Mouse (Mus musculus) liver, embryonic 13.5 days (tissue): ENCODE results near the gene Prm2. TPM values are rescaled to one million over a fixed set of nuclear protein-coding genes. Genes with fewer than 3 reads are reported as not detected.

Experiments
- ATAC-seq: fragments of 200-750 bp; cut with Nextera tagmentation; 2 replicates; pipeline ENCODE4 v1.8.0; 2017; ENCODE audit warnings: low read depth, mild to moderate bottlenecking, moderate number of reproducible peaks, moderate library complexity
- DNase-seq: peaks from one replicate; pipeline ENCODE4 v3.0.0; 2022
- H3K27ac ChIP-seq: fragments of 300-500 bp; sonication (generic); 2 replicates; pipeline ENCODE4 v1.5.1; 2015; ENCODE audit warnings: moderate library complexity, mild to moderate bottlenecking, inconsistent platforms
- H3K27me3 ChIP-seq: fragments of 300-500 bp; sonication (generic); 2 replicates; pipeline ENCODE4 v1.6.1; 2015; ENCODE audit warnings: mild to moderate bottlenecking, inconsistent platforms
- H3K36me3 ChIP-seq: fragments of 300-500 bp; sonication (generic); 2 replicates; pipeline ENCODE4 v1.6.1; 2015; ENCODE audit warnings: mild to moderate bottlenecking, inconsistent platforms
- H3K4me1 ChIP-seq: fragments of 300-500 bp; sonication (generic); replicated peaks from 2 replicates; pipeline ENCODE4 v1.6.1; 2015; ENCODE audit warnings: inconsistent platforms
- H3K4me2 ChIP-seq: fragments of 300-500 bp; sonication (generic); 2 replicates; pipeline ENCODE4 v1.6.1; 2015; ENCODE audit warnings: inconsistent platforms, mild to moderate bottlenecking, moderate library complexity
- H3K4me3 ChIP-seq: fragments of 300-500 bp; sonication (generic); replicated peaks from 2 replicates; pipeline ENCODE4 v1.5.1; 2015; ENCODE audit warnings: mild to moderate bottlenecking, inconsistent platforms
- H3K9ac ChIP-seq: fragments of 300-500 bp; sonication (generic); 2 replicates; pipeline ENCODE4 v1.6.1; 2015; ENCODE audit warnings: mild to moderate bottlenecking, inconsistent platforms
- H3K9me3 ChIP-seq: fragments of 300-500 bp; sonication (generic); replicated peaks from 2 replicates; pipeline ENCODE4 v1.6.1; 2016; ENCODE audit warnings: inconsistent platforms
- WGBS: fragments of 180-500 bp; shearing (Covaris S2); methylation state at CpG from one replicate; pipeline ENCODE4 v1.1.7; 2015; ENCODE audit not compliant: insufficient replicate concordance; 5-methylcytosine and 5-hydroxymethylcytosine counted together
- polyA plus RNA-seq: library from polyadenylated mRNA; unstranded; fragments of >200 nt; fragmentation: Nextera tagmentation; extraction: Ambion mirVana; gene quantifications from 2 replicates; pipeline ENCODE4 v1.2.1, GENCODE M21; 2015

The Prm2 gene
- polyA plus RNA-seq, 1 experiment from 2014 or later, result not detected

DNA sequence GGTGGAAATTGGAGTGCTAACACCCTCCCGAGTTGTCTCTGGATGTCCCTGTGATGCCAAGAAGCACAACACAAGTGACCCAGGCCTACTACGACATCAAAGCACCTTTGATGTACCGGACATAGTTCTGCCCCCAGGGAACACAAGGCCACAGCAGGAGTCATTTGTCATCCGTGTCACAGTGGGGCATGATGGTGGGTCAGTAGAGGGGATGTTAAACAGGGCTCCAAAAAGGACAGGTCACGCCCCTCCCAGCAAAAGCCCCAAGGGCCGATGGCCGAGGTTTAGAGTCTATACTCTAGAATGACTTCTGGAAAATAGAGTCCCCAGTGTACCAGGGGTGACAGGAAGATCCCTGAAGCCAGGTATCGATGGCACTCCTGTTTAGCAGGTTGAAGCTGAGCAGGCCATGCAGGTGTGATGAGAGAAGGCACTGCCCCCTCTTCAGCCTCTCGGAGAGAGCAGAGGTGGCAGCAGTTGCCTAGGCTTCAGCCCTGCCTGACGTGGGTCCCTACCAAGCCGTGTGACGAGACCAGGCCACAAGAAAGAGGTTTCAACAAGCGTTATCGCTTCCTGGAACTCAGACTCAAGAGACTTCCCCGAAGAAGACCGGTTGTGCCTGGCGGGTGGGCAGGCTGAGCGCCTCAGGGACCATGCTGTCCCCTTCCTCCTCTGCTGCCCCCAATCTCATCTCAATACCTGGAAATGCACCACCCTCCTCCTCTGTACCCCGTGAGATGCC, 24.0 kb downstream of the Prm2 start:
- DNase-seq (no peak), ATAC-seq (peak; percentile 47)
- no peaks in the 10 kb centered on the region for H3K9me3 ChIP-seq
- no peak overlapping the region for H3K4me3 ChIP-seq
- H3K4me2 ChIP-seq, result no peak overlapping the region
- peaks cover 50% of the 10 kb centered on the region for H3K4me1 ChIP-seq
- no peak overlapping the region for H3K27ac ChIP-seq
- no peak overlapping the region for H3K9ac ChIP-seq
- 0 out of 2 replicates have a peak, but pooled peaks cover 8% of the 10 kb centered on the region for H3K27me3 ChIP-seq
- no peaks in the 10 kb centered on the region for H3K36me3 ChIP-seq
- WGBS, result 34% methylated on average over 19 of the region's 19 CpGs

- peak; percentile 45; the same call in 1 of the 2 replicates for ATAC-seq
- H3K4me2 ChIP-seq, result no peak overlapping the region
- no peak for DNase-seq
- no peaks in the 10 kb centered on the region for H3K36me3 ChIP-seq
- no peak overlapping the region for H3K9ac ChIP-seq
- WGBS, result 33% methylated on average over 4 of the region's 4 CpGs
- H3K27ac ChIP-seq, result no peak overlapping the region
- 0 out of 2 replicates have a peak, but pooled peaks cover 8% of the 10 kb centered on the region for H3K27me3 ChIP-seq
- peaks cover 50% of the 10 kb centered on the region for H3K4me1 ChIP-seq
- no peak overlapping the region for H3K4me3 ChIP-seq
- H3K9me3 ChIP-seq, result no peaks in the 10 kb centered on the region
Observed at GRCm38 (mm10) chr16:10770531-10771325, 25.2 kb downstream of the Prm2 start.

DNA sequence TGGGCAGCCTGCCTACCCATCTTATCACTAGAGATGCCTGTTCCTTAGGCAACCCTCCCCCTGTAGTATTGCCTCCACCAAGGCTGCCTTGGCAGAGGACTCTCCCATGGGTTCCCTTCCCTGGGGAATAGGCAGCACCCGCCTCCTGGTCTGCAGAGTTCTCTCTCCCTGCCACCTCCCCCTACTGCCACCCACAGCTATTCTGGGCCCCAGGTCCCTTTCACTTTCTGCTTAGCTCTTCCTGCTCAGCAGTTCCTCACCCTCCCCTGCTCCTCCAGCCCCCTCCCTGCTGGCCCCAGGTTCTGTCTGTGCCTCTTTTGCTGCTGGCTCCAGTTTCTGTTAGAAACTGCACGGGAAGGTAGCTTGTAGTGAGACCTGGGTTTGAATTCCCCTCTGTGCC, 26.3 kb downstream of the Prm2 start:
- ATAC-seq, result no peak
- Histone ChIP-seq H3K36me3 (no peaks in the 10 kb centered on the region), H3K9ac (no peak overlapping the region), H3K9me3 (no peaks in the 10 kb centered on the region), H3K27me3 (0 out of 2 replicates have a peak, but pooled peaks cover 8% of the 10 kb centered on the region), H3K4me3 (no peak overlapping the region), H3K27ac (no peak overlapping the region), H3K4me1 (peaks cover 47% of the 10 kb centered on the region), H3K4me2 (no peak overlapping the region)
- no peak for DNase-seq
- 14% methylated on average over 2 of the region's 2 CpGs for WGBS

DNA sequence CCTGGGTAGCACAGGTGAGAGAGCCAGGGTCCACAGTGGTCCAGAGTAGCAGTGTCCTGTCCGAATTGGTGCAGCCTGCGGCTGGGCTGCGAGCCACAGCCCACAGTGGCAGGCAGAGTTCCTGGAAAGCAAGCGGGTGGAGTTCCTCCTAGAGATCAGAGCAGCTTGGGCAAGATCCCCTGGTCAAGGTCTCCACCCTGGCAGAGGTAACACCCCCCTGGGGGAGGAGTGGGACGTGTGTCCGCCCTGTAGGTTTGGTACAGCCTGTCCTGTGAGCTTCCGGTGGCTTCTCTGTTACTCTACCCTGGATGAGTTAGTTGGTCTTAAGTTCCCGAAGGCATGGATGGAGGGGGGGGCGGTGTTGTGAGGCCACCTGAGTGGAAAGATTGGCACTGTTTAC, 27.1 kb downstream of the Prm2 start:
- Histone ChIP-seq H3K9ac (no peak overlapping the region), H3K36me3 (no peaks in the 10 kb centered on the region), H3K27me3 (peaks cover 11% of the 10 kb centered on the region), H3K9me3 (no peaks in the 10 kb centered on the region), H3K27ac (no peak overlapping the region), H3K4me1 (peaks cover 44% of the 10 kb centered on the region), H3K4me3 (no peak overlapping the region), H3K4me2 (peak overlapping the region; percentile 11; the same call in 1 of the 2 replicates)
- DNase-seq, result no peak
- peak; percentile 35; the same call in 1 of the 2 replicates for ATAC-seq
- WGBS, result 22% methylated on average over 9 of the region's 9 CpGs

- no peak overlapping the region for H3K4me2 ChIP-seq
- H3K9ac ChIP-seq, result no peak overlapping the region
- no peaks in the 10 kb centered on the region for H3K36me3 ChIP-seq
- no peak for ATAC-seq
- peaks cover 37% of the 10 kb centered on the region for H3K4me1 ChIP-seq
- WGBS, result 39% methylated on average over 4 of the region's 4 CpGs
- H3K27me3 ChIP-seq, result peaks cover 13% of the 10 kb centered on the region
- H3K27ac ChIP-seq, result no peak overlapping the region
- H3K9me3 ChIP-seq, result no peaks in the 10 kb centered on the region
- H3K4me3 ChIP-seq, result no peak overlapping the region
- DNase-seq, result peak; percentile 45
Observed at GRCm38 (mm10) chr16:10767158-10767557, 28.8 kb downstream of the Prm2 start.

DNA sequence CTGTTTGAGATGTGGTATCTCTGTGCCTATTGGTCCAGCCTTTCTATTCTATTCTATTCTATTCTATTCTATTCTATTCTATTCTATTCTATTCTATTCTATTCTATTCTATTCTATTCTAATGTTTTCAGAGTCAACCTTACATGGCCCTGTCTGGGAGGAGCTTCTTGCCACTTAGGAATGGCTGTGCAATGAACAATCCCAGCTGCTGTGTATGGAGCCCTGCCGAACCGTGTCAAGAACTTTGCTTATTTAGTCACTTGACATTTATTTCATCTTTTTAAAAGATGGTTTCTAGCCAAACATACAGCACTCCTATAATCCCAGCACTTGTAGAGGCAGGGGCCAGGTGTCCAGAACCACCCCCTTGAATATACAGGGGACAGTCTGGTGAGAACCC, 31.6 kb downstream of the Prm2 start:
- Histone ChIP-seq H3K4me2 (no peak overlapping the region), H3K36me3 (no peaks in the 10 kb centered on the region), H3K27me3 (peaks cover 22% of the 10 kb centered on the region), H3K4me1 (peaks cover 13% of the 10 kb centered on the region), H3K27ac (no peak overlapping the region), H3K4me3 (no peak overlapping the region), H3K9ac (no peak overlapping the region), H3K9me3 (no peaks in the 10 kb centered on the region)
- no peak for DNase-seq
- 21% methylated on average over 2 of the region's 2 CpGs for WGBS
- ATAC-seq, result no peak

- peaks cover 6% of the 10 kb centered on the region for H3K4me1 ChIP-seq
- H3K27me3 ChIP-seq, result peaks cover 17% of the 10 kb centered on the region
- no peak for DNase-seq
- no peak for ATAC-seq
- no peak overlapping the region for H3K4me3 ChIP-seq
- no peak overlapping the region for H3K27ac ChIP-seq
- 35% methylated on average over 6 of the region's 6 CpGs for WGBS
- no peaks in the 10 kb centered on the region for H3K9me3 ChIP-seq
- H3K4me2 ChIP-seq, result no peak overlapping the region
- H3K36me3 ChIP-seq, result no peaks in the 10 kb centered on the region
- H3K9ac ChIP-seq, result no peak overlapping the region
Observed at GRCm38 (mm10) chr16:10763540-10764264, 32.2 kb downstream of the Prm2 start.

DNA sequence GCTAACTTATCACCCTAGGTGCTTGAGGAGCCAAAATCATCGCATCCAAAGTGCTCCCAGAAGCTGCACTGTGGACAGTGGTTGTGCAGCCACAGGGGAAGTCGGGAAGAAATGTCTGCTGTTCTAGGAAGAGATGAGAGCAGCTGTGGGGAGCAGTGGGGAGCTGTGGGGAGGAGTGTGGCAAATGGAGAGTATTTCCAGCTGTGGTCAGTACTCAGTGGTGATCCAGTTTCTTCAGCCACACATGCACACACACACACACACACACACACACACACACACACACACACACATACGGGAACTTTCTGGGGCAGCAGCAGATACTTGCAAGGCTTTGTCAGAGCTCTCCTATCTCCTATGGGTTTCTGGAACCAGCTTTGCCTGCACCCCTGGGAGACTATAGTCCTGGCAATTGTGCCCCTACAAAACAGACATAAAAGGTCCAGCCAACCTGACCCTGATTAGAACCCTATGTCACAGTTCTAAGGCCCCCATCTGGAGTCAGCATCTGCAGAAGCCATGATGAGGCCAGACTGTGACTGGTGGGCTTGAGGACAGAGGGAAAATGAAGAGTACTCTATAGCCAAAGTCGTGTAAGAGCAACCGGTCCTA, 33.3 kb downstream of the Prm2 start:
- 56% methylated on average over 5 of the region's 5 CpGs for WGBS
- no peaks in the 10 kb centered on the region for H3K36me3 ChIP-seq
- H3K27me3 ChIP-seq, result peaks cover 14% of the 10 kb centered on the region
- no peak overlapping the region for H3K27ac ChIP-seq
- no peaks in the 10 kb centered on the region for H3K9me3 ChIP-seq
- no peaks in the 10 kb centered on the region for H3K4me1 ChIP-seq
- no peak for ATAC-seq
- no peak for DNase-seq
- H3K4me2 ChIP-seq, result no peak overlapping the region
- H3K9ac ChIP-seq, result no peak overlapping the region
- H3K4me3 ChIP-seq, result no peak overlapping the region

GRCm38 (mm10) chr16:10761182-10761581, 34.8 kb downstream of the Prm2 start:
- no peak for DNase-seq
- peaks cover 14% of the 10 kb centered on the region for H3K27me3 ChIP-seq
- H3K36me3 ChIP-seq, result no peaks in the 10 kb centered on the region
- no peak overlapping the region for H3K4me3 ChIP-seq
- no peak overlapping the region for H3K4me2 ChIP-seq
- no peaks in the 10 kb centered on the region for H3K4me1 ChIP-seq
- H3K9me3 ChIP-seq, result no peaks in the 10 kb centered on the region
- no peak for ATAC-seq
- 56% methylated on average over 8 of the region's 8 CpGs for WGBS
- H3K9ac ChIP-seq, result no peak overlapping the region
- no peak overlapping the region for H3K27ac ChIP-seq

DNA sequence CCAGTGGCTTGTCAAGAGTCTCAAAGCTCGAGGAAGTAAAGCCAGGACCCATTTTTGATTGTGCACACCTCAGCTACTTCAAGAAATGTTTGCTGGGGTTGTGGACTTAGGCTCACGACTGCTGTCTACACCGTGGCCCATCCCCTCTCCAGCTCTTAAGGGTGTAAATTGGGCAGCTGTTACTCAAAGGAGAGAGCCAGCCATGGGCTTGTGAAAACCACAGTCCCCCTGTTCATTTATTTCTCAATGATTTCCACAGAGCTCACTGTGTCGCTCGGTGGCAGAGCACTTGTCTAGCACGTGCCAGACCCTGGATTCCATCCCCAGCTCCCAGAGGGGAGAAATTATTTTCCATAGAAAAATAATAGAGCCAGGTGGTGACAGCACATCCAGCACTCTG, 39.8 kb downstream of the Prm2 start:
- H3K4me1 ChIP-seq, result no peaks in the 10 kb centered on the region
- H3K36me3 ChIP-seq, result no peaks in the 10 kb centered on the region
- no peak for DNase-seq
- H3K4me3 ChIP-seq, result no peak overlapping the region
- no peak for ATAC-seq
- H3K9me3 ChIP-seq, result no peaks in the 10 kb centered on the region
- no peak overlapping the region for H3K4me2 ChIP-seq
- no peak overlapping the region for H3K9ac ChIP-seq
- 53% methylated on average over 6 of the region's 6 CpGs for whole genome bisulfite sequencing
- no peak overlapping the region for H3K27ac ChIP-seq
- peaks cover 8% of the 10 kb centered on the region; the same call in 1 of the 2 replicates for H3K27me3 ChIP-seq
